Mouse (Mus musculus): ENCODE measurements around the gene Tppp2. TPM values are rescaled to one million over a fixed set of nuclear protein-coding genes. Genes with fewer than 3 reads are reported as not detected.

Gene Tppp2
- total RNA-seq, 2 experiments from 2014 or later: not detected

DNA sequence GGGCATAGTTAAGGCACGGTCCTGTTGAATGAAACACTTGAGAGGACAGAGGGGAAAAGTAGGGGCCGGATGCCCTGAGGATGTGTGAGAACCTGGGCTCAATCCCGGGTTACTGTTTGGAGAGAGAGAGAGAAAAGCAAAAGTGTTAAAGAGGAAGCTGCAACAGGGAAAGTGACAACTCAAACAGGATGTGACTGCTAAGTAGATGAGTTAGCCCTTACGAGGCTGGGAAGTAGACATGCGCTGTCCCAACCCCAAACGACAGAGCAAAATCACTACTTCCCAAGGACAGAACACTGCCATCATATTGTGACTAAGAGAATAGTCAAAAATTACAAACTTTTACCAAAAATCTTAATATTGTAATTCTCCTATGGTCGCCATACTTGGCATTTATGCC is 24.0 kb downstream of the Tppp2 start:
- peak; percentile 75 for ATAC-seq (ENCODE audit: poor library complexity, severe bottlenecking)

GRCm38 (mm10) chr14:51943336-51943735 is 25.1 kb downstream of the Tppp2 start:
- no peak for ATAC-seq (ENCODE audit: poor library complexity, severe bottlenecking)

- no peak for ATAC-seq (ENCODE audit: poor library complexity, severe bottlenecking)
These were observed 42.1 kb downstream of the Tppp2 start for GRCm38 (mm10) chr14:51960316-51960715.

DNA sequence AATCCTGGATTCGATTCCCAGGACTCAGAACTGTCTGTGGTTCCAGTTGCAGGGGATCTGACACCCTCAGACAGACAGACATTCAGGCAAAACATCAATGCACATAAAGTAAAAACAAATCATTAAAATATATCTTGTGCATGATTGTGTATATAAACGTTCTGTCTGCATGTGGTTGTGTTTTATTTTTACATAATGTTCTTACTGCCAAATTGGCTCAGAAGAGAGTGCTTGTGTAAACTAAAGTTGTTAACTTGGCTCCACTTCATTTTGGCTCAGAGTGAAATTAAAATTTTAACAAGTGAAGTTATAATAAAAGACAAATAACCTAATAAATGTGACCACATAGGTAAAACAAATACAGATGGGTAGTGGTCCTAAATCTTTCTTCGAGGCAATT is 49.2 kb downstream of the Tppp2 start:
- no peak for ATAC-seq (ENCODE audit: poor library complexity, severe bottlenecking)

Other genes with a start within 250 kb of the Tppp2 start
- gene Gm17079, start 223.0 kb upstream of the Tppp2 start, total RNA-seq (2015): not detected in 2 replicates
- not detected in 2 replicates for gene Gm17079, start 223.0 kb upstream of the Tppp2 start, total RNA-seq (2017)
- not detected in 2 replicates for gene Gm5800, start 201.2 kb upstream of the Tppp2 start, total RNA-seq (2015)
- not detected in 2 replicates for gene Gm5800, start 201.2 kb upstream of the Tppp2 start, total RNA-seq (2017)
- not detected in 2 replicates for gene Ang4, start 144.8 kb upstream of the Tppp2 start, total RNA-seq (2015)
- not detected in 2 replicates for gene Ang4, start 144.8 kb upstream of the Tppp2 start, total RNA-seq (2017)
- gene AY358078, start 118.4 kb upstream of the Tppp2 start, total RNA-seq (2015): not detected in 2 replicates
- gene AY358078, start 118.4 kb upstream of the Tppp2 start, total RNA-seq (2017): not detected in 2 replicates
- gene Ear6, start 64.7 kb upstream of the Tppp2 start, total RNA-seq (2015): 69.3 and 75.6 TPM in 2 replicates
- 89.1 and 124 TPM in 2 replicates for gene Ear6, start 64.7 kb upstream of the Tppp2 start, total RNA-seq (2017)
- gene Mettl17, start 33.6 kb upstream of the Tppp2 start, total RNA-seq (2015): 6.2 and 11.7 TPM in 2 replicates
- gene Mettl17, start 33.6 kb upstream of the Tppp2 start, total RNA-seq (2017): 6.3 and 11.1 TPM in 2 replicates
- 0.07 TPM in 1 of 2 replicates, not detected in the other for gene Slc39a2, start 25.5 kb upstream of the Tppp2 start, total RNA-seq (2015)
- 0.18 and 0.20 TPM in 2 replicates for gene Slc39a2, start 25.5 kb upstream of the Tppp2 start, total RNA-seq (2017)
- gene Ndrg2, start 4.3 kb upstream of the Tppp2 start, total RNA-seq (2015): 0.36 and 1.5 TPM in 2 replicates
- gene Ndrg2, start 4.3 kb upstream of the Tppp2 start, total RNA-seq (2017): not detected in 2 replicates
- gene Rnase13, start 4.3 kb downstream of the Tppp2 start, total RNA-seq (2015): not detected in 2 replicates
- not detected in 2 replicates for gene Rnase13, start 4.3 kb downstream of the Tppp2 start, total RNA-seq (2017)
- 1.7 and 2.6 TPM in 2 replicates for gene Arhgef40, start 66.3 kb downstream of the Tppp2 start, total RNA-seq (2015)
- 2.2 and 5.1 TPM in 2 replicates for gene Arhgef40, start 66.3 kb downstream of the Tppp2 start, total RNA-seq (2017)
- not detected in 2 replicates for gene Tmem253, start 97.2 kb downstream of the Tppp2 start, total RNA-seq (2015)
- gene Tmem253, start 97.2 kb downstream of the Tppp2 start, total RNA-seq (2017): not detected in 2 replicates
- 3.7 and 4.4 TPM in 2 replicates for gene Zfp219, start 102.3 kb downstream of the Tppp2 start, total RNA-seq (2015)
- gene Zfp219, start 102.3 kb downstream of the Tppp2 start, total RNA-seq (2017): 4.7 and 5.1 TPM in 2 replicates
- gene Olfr221, start 124.0 kb downstream of the Tppp2 start, total RNA-seq (2015): not detected in 2 replicates
- gene Olfr221, start 124.0 kb downstream of the Tppp2 start, total RNA-seq (2017): not detected in 2 replicates
- 221 and 239 TPM in 2 replicates for gene Hnrnpc, start 185.6 kb downstream of the Tppp2 start, total RNA-seq (2015)
- 322 and 343 TPM in 2 replicates for gene Hnrnpc, start 185.6 kb downstream of the Tppp2 start, total RNA-seq (2017)
- gene Rpgrip1, start 192.3 kb downstream of the Tppp2 start, total RNA-seq (2015): 2.9 and 3.6 TPM in 2 replicates
- 2.7 TPM in 2 replicates for gene Rpgrip1, start 192.3 kb downstream of the Tppp2 start, total RNA-seq (2017)

All from megakaryocyte, adult 5-6 weeks (primary cell).